Mouse (Mus musculus) inflammation-experienced regulatory T-cells, adult 6 months (primary cell): ENCODE data around the gene Rbms3. TPM values are rescaled to one million over a fixed set of nuclear protein-coding genes. Genes with fewer than 3 reads are reported as not detected.

ENCODE experiments used
- ATAC-seq: one replicate; pipeline ENCODE4 v1.8.0; 2017
- polyA plus RNA-seq, 3 experiments: library from polyadenylated mRNA; unstranded; fragments of 100-300 nt; shearing (Covaris generic); gene quantifications; one replicate each; pipeline ENCODE4 v1.2.1; 2017

Rbms3 gene
- polyA plus RNA-seq, 3 experiments from 2014 or later: not detected

DNA sequence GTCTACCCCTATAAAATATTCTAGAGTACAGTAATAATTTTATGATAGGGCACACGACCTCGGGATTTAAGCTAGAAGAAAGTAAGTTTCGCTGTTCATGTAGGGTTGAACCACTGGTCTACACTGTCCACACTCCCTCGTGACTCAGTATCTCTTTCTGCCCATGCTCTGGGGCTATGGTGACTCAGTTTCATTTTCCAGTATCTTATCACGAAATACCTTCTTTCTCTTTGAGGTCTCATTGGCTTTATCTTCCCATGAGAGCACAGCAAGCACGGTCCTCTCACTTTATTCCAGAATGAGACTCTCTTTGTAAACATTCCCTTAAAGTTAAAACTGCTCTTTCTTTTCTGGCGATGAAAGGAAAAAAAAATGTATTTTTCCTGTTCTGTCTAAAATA lies 808.1 kb downstream of the Rbms3 start:
- no peak for ATAC-seq

DNA sequence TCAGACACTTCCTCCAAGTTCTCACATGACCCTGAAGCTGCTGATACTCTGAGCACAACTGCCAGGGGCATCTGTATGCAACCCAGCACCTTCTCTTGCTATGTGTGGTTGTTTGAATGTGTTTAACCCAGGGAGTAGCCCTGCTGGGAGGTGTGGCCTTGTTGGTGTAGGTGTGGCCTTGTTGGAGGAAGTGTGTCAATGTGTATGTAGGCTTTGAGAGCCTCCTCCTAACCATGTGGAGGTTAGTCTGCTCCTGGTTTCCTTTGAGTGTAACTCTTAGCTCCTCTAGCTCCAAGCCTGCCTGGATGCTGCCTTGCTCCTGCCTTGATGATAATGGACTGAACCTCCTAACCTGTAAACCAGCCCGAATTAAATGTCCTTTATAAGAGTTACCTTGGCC lies 812.5 kb downstream of the Rbms3 start:
- ATAC-seq: no peak

DNA sequence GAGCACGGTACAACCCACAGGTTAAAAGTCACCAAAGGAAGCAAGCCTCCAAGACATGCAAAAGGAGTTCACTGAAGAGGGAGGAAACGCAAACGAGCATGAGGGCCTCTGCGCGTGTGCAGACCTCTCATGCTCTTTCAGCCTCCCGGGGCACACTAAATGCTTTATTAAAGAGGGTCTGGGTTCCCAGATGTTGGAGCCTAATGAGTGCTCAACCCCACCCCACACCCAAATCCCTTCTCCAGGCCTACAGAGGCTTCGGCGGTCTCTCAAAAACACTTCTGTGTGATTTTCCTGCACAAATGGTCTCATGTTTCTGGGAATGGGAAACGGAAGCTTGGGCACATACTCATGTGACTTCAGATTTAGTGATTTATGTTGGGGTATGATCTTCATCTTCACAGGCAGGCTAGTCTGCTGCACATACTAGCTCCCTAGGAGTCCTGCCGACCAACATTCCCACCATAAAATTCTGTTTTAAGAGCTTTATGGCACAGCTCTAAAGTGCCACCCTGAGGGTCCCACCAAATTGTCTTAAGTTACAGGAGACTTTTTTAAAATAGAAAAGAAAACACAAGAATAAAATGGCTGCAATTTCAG lies 815.1 kb downstream of the Rbms3 start:
- no peak for ATAC-seq

DNA sequence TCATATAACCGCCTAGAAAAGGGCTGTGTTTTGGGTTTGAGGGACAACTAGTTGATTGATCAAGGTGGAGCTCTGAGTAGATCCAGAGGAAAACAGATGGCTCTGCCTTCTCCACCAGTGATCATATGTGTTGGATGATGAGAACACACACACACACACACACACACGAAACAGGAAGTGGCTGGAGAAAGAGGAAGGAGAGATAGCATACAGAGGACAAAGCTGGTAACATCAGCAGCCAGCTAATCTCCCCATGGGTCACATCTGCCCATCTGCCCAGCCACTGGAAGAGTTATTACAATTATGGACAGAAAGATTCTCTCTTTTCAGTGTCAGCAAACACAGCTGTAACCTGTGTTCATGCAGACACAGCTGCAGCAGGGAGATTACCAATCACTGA lies 816.3 kb downstream of the Rbms3 start:
- ATAC-seq: no peak

DNA sequence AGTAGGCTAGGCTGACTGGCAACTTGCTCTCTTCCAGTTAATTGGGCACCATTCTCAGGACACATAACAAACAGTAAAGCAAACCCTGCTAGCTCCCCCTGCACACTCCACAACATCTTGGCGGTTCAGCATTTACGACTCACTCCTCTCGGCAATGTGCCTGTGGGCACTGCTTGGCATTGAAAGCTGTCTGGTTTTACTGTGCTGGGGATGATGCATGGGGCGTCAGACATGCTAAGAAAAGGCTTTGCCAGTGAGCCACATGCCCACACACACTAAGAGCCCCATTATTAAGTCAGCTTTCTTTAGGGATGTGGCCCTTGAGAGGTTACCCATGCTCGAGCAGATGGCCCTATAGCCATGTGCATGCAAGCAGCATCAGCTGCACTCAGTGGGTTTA lies 820.5 kb downstream of the Rbms3 start:
- no peak for ATAC-seq

DNA sequence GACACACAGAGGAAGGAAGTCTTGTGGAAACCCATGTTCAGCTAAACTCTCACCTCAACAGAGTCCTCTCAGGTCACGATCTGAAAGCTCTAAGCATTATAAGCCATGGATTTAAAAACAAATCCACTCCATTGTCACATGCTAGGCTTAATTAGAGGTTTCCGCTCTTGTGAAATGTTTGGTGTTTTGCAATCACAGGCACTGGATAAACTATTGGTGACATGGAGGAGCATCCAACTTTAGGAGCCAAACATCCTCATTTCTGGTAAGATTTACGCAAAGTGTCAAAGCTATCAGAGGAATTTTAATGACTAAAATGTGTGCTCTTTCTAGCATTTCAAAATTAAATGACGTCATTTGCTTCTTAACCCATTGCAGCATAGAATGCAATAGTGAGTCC lies 821.3 kb downstream of the Rbms3 start:
- no peak for ATAC-seq

DNA sequence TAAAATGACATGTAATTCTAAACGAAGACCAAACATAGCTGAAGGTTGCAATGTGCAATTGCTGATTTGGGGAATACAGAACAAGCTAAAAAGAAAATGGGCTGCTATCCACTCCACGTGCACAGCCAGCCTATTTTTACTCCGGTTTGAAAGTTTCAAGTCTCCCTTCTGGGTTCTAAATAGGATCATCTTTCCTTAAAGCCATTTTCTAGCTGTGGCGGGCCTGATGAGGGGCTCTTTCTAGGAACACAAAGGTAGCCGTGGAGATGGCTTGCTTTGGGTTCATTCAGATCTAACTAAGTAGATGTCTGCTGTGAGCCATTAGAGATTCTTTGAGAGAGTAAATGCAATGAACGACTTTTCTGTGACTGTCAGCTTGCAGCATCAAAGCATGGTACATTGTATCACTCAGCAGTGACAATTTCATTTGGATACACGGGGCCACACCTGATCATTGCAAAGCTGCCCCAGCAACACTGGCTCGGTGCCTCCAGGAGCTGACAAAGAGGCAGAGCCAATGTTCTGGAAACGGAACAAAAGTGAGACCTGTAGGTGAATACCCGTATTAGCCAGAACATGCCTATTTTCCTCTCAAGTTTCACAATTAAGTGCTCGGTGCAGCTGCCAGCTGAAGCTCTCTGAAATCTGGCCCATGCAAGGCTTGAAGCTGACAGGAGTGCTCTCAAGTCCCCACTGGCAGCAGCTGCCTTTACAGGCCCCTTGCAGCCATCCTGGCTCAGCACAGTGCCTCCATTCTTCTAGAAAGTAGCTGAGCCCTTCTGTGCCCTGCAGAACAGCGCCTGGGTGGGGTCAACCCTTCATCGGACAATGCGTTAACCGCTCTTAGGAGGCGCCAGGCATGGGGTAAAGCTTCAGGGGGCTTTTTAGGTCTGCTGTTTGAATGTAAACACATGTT lies 822.3 kb downstream of the Rbms3 start:
- ATAC-seq: no peak

DNA sequence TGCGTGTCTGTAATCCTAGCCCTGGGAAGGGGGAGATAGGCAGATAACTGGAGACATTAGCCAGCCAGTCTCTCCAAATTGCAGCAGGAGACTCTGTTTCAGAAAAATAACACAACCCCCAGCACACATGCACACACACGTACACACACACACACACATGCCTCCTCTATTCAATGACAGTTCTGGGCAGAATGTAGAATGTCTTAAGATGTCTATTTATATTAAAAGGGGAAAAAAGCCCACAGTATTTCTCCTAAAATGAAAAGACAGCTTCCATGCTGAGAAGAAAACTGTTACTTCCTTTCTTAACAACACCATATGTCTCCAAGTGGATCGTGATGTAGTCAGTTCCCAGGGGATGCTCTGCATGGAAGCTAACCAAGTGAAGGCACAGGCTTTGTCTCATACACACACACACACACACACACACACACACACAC lies 826.4 kb downstream of the Rbms3 start:
- no peak for ATAC-seq

DNA sequence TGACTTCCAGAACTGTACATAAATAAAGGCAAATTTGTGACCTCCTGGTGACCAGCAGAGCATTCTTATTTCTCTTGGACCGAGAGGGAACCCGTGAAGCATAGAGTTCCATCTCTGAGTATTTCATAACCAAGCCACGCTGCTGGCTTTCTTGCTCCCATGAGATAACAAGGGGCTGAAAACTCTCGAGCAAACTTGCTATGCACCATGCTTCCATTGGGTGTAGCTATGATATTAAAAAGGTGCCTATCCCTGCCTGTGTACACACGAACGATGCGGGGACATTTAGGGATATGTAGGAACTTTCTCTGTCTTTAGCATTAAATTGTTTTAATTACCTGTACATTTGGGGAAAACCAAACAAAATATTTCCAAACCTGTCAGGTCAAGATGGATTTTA lies 827.1 kb downstream of the Rbms3 start:
- ATAC-seq: no peak

DNA sequence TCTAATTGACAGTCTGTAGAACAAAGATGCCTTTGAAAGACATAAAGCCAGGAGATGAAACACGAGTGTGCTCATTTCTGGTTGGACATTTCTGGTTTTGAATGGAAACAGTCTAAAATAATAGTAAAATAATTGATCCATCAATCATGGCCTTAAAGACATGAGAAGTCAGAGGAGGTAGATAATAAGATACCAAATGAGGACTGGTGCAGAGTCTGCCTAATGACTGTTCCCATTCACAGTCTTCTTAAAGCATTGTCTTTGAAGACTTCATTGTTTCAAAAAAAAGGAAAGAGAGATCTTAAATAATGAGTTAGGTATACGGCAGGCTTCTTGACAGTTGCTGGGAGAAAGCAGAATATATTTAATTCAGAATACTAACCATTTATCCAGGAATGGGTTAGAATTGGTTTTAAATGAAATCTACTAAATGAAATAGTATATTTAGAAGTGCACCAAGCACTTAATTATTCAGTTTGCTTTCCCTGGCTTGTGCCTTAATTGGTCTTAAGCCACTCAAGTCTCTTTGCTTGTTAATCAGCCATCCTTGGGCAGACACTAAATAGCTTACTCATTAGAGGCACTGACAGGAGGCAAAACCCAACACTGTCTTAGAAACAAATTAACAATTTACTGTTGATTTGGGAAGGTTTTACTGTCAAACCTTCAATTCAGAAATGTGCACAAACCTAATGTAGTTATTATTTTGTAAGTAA lies 834.3 kb downstream of the Rbms3 start:
- no peak for ATAC-seq

DNA sequence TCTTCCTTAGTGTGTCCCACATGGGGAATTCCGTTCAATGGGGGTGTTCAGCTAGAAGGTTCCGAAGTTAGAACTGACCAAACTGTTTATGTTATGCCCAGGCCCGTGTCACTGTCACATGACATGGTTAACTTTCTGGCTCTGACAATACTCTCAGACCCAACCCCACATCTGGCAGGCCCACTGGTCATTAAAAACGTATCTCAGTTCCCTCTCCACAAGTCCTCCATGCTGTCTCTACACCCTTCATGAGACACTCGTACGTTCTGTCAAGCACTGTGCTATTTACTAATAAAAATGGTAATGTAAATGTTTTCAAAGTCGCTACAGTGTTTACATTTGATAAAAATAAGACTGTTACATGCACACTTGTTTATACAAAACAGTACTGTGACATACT lies 837.9 kb downstream of the Rbms3 start:
- ATAC-seq: no peak

DNA sequence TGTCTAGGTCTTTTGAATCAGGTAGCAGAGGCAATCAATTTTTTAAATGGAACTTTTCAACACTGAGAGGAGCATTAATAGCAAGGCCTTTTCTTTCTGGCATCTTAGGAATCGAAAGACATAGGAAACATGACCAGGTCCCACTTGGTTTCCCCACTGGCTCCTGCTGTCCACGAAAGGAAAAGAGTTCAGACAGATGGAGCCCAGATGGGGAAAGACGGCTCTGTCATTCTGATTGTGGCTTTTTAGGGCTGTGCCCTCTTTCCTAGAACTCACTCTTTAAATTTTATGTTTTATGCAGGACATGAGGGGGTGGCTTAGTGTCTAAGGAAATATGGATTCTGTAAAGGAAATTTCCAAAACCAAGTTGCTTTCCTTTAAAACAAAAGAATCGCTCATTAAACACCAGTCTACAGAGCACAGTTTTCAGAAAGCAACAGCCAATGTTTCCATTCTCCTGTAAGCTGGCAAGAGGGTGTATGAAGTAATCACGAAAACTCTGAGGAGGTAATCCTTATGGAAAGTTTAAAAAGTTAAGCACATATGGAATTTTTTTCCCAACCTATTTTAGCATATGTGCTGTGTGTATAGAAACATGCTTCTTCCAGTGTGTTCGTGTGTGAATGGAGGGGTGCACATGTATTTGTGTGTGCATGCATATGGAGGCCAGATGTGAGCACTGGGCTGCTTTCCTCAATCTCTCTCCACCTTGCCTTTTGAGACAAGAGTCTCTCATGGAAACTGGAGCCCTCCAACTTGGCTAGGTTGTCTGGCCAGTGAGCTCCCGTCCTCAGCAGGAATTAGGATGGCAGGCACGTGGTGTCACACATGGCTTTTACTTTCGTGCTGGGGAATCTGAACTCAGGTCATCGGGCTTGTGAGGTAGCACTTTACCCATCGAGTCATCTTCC lies 843.3 kb downstream of the Rbms3 start:
- no peak for ATAC-seq

DNA sequence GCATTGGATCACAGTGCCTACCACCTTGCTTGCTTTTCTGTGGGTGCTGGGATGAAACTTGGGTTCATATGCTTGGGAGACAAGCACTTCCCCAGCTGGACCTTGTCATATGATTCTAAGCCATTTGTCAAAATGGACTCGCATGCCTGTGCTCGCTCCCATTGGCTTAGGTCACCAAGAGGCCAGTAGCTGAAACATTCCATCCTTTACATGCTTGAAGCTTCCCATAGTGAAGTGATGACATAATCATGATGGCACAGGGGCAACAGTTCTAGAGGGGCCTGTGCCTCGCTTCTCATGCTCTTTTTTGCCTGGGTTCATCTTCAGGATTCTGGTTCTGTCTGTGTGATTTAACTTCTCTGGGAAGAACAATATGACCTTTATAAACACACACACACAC lies 857.9 kb downstream of the Rbms3 start:
- no peak for ATAC-seq

DNA sequence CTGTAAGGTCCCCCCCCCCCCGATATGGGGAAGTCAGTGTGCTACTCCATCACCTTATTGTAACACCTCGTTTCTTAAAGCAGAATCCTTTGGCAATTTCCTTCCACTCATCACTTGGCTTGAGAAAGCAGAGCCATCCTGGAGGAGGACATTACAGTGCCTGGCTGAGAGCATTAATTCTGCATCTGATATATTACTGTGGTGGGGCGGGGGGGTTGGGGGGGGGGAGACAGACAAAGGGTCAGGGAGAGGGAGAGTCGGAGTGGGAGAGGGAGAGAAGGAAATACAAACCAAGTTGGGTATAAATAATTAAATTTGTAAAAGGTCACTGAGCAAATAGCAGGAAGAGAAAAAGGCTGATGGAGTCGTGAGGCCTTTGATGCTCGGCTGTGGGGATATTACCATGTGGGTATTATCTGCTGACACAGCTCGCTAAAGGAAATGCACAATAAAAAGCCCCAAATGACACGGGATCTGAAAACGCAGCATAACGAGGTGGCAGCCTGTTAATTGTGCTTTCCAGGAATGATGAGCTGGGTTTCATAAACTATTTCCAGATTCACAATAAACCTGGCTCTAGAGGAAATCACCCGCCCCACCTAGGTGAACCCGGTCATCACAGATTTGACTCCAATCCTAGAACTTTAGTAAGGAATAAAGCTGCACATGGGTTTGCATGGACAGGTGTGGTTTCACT lies 860.2 kb downstream of the Rbms3 start:
- ATAC-seq: no peak

DNA sequence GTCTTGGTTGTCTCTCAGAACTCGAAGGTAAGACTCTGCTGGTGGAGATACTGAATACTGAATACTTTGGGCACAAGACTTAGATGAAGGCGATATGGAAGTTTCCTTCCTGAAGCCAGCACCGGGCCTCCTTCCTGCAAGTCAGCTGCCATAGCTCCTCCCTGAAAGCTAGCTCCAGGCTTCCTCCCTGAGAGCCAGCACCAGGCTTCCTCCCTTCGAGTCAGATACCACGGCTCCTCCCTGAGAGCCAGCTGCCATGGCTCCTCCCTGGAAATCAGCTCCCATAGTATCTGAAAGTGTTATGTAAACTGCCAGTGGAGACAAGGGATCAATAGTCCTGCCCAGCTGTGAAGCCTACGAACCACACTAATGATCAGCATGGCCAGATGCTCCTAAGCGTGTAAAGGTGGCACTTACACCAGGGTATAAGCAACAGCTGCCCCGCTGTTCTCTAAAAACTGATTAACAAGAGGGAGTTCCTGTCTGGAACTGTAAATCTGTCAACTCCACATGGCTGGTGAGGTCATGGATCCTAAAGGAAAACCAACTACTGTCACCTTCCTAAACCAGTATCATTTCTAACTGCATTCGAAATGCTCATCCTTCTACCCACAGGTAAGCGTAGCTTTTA lies 867.2 kb downstream of the Rbms3 start:
- no peak for ATAC-seq

DNA sequence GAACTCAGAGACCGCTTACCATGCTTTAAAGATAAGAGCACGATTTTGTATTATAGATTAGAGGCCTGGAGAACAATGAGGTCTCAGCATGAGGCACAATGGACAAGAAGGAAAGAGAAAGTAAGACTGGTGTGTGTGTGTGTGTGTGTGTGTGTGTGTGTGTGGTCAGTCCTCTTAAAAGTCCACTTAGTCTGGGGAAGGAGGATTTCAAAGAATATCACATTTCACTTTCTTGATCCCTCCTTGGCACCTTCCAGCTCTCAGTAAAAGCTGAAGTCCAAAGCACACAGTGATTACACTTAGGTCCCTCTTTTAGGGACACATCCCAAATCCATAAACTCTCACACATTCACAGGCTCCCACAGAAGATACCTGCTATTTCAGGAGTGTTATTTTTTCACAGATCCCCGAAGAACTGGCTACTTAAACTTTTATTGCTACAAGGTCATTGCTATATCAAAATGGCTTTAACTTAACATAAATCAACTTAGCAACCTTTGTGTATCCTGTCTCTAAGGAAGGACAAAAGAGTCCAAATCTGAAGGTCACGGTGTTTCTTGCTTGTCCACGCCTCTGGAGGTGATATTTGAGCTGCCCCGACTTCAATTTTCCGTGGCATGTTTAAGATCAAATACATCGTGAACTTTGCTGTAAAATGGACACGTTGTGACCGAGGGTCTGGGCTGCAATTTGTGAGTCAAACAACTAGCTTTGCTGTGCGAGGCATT lies 880.7 kb downstream of the Rbms3 start:
- no peak for ATAC-seq

DNA sequence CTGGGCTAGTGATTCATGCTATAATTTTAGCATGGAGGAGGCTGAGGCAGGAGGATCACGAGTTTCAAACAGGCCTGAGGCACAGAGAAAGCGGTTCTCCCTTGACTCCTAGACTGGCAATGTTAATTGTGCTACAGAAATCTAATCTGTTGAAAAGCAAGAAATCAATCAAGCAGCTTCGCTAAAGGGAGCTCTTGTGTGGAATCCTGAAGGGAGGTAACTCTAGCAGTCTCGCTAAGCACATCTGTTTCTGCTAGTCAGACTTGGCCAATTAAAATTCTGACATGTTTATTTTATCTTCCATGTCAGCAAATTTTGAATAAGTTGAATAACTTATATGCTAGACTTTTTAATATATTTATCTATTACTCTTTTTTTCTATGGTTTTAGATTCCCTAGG lies 881.4 kb downstream of the Rbms3 start:
- no peak for ATAC-seq

DNA sequence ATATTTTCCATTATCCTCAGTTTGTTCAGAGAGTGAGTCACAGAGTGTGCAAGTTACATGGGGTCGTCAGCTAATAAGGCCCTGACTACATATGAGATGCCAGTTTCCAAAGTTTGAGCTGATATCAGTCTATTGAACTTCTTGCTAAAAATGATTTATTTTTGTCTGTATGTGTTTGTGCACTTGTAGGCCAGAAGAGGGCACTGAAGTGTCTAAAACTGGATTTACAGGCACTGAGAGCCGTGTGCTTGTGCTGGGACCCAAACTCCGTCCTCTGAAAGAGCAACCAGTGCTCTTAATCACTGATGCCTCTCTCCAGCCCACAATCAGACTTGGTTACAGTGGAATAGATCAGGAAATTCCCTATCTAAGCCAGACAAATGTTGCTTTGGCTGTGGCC lies 882.8 kb downstream of the Rbms3 start:
- no peak for ATAC-seq

DNA sequence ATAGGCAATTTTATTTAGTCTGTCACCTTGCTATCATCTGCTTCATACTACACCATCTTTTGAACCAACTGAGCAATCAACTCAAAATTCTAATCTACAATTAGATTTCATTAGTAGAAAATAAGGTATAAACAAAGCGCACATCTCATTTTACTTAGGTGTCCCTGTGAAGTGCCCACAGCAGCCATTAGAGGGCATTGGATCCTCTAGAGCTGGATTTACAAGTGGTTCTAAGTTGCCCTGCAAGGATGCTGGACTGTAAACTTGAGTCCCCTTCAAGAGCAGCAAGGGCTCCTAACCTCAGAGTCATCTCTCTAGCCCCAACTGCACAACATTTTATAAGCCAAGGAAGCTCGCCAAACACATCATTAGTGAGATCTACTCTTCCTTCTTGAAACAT lies 891.9 kb downstream of the Rbms3 start:
- ATAC-seq: no peak

DNA sequence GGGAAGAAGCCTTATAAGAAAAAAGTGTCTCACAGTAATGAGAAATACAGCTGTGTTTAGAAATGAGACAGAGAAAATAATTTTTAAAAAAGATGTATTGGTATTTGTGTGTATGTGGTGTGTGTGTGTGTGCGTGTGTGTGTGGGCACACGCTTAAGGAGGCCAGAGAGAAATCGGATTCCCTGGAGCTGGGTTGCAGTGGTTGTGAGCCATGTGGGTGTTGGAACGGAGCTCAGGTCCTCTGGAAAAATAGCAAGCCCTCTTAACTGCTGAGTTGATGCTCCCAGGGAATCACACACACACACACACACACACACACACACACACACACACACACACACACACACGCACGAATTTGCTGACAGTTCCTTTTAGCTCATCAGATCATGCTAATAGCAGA lies 900.5 kb downstream of the Rbms3 start:
- no peak for ATAC-seq

DNA sequence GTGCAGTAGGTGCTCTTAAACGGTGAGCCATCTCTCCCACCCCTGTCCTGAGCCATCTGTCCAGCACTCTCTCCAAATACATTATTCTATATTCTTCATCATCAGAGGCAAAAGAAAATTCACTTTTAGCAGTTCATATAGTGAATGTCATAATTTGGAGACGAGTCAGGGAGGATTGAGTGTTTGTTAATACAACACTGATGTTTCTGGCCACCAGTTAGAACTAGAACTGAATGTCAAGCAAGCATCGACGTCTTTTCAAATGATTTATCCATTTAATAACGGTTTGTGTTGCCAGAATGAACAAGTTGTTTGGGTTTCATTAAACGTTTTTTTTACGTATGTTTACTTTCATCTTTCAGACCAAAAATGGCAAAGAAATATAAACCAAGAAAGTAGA lies 901.1 kb downstream of the Rbms3 start:
- no peak for ATAC-seq
